Mouse (Mus musculus): Measurements from ENCODE around the gene Tead4. TPM values are rescaled to one million over a fixed set of nuclear protein-coding genes. Genes with fewer than 3 reads are reported as not detected.
"Not testable (repeated sequence)": the region's sequence is repeated elsewhere in the genome, so short reads cannot be mapped to it uniquely, and the experiment has no call there.

The Tead4 gene
- polyA plus RNA-seq, 1 experiment, result 2.0 TPM

- DNase-seq (ENCODE audit: low read depth), result no peak
Measured at GRCm38 (mm10) chr6:128237102-128237763, 63.4 kb downstream of the Tead4 start.

DNA sequence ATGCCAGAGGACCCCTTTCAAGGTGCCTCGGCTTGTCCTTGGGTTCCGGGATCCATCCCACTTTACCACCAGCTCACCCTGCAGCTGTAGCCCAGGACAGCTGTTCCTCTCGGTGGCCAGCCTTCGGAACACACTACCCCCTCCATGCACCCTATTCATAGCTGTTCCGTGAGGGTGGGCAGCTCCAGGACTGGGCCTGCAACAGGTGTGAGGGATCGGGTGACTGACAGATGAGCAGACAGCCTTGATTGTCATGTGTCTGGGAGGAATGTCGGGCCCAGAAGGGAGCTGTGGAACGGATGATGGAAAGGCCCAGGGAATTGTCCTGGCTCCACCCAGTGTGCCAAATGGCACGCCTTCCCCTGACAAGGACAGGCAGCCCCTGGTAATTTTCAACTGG lies 64.0 kb downstream of the Tead4 start:
- no peak for DNase-seq (ENCODE audit: low read depth)

- DNase-seq (ENCODE audit: low read depth), result no peak
Measured at GRCm38 (mm10) chr6:128234206-128234605, 66.4 kb downstream of the Tead4 start.

GRCm38 (mm10) chr6:128232216-128232615 lies 68.4 kb downstream of the Tead4 start:
- no peak for DNase-seq (ENCODE audit: low read depth)

- DNase-seq (ENCODE audit: low read depth), result no peak
Measured at GRCm38 (mm10) chr6:128231741-128232140, 68.9 kb downstream of the Tead4 start.

DNA sequence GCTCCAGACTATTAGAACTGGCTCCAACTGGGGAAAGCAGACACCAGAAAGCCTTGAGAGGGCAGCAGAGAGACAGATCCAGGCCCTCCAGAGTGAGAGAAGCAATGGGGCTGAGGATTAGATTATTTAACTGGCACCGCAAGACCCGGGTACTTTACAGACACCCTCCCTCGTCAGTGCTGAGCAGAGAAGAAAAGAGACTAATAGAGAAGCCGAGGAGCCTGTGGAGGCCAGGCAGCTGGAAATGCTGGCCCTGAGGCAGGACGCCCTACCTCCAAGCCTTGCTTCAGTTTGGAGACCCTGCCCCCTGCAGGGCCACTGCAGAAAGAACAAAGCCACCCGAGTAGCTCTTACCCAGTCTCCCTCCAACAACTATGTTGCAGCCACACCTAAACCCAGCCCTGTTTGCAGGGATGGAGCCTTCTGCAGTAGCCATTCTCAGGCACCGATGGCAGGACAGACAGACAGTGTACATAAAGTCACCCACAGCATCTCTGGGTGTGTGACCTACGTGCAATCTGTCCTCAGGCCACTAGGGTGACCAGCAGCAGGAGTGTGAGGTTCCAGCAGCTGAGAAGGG lies 73.1 kb downstream of the Tead4 start:
- DNase-seq (ENCODE audit: low read depth), result no peak

GRCm38 (mm10) chr6:128226941-128227340 lies 73.7 kb downstream of the Tead4 start:
- DNase-seq (ENCODE audit: low read depth), result no peak

DNA sequence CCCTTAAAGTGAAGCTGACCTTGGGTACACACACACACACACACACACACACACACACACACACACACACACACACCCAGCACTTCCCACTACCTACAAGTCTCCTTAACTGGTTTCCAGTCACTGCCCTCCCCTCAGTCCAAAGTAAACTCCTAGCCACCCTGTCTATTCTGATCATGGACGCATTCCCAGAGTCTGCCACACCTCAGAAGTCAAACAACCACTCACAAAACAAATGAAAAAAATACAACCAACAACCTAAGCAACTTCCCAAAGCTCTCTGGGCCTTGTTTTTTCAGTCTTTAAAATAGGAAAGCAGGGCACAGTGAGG lies 74.8 kb downstream of the Tead4 start:
- DNase-seq (ENCODE audit: low read depth), result no peak

GRCm38 (mm10) chr6:128225009-128225845 lies 75.4 kb downstream of the Tead4 start:
- no peak for DNase-seq (ENCODE audit: low read depth)

DNA sequence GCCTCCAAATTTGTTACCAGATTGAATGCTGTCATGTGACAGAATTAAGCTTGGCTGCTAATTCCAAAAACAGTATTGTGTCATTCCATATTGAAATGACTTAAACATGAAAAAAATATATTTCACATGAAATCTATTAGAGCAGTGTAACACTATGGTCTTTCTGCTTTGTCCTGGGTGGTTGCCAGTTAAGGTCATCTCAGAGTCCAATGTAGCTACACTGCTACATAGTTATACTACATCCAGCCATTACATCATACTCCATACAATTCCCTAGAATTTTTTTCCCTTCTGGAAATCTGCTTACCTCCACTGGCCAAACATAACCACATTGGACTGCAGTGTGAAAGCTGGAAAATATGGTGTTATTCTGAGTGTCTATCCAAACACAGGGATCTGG lies 77.5 kb downstream of the Tead4 start:
- DNase-seq (ENCODE audit: low read depth), result no peak

DNA sequence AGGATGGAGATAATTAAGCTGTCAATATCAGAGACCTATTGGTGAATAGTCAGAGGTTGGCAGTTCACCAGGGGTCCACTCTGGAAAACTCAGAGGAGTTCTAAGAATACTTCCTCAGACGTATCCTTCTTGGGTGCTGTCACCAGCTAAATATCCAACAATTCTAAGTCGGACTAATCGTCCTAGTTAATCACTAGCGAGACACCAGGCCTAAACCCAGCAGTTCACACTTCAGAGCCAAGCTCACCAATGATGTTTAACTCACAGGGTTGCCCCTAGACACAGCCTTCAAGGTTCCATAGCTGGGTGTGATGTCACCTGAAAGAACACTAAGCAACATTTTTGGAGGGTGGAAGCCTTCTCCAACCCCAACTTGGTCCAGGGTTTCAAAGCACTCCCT lies 85.6 kb downstream of the Tead4 start:
- not testable (repeated sequence) for DNase-seq (ENCODE audit: low read depth)

DNA sequence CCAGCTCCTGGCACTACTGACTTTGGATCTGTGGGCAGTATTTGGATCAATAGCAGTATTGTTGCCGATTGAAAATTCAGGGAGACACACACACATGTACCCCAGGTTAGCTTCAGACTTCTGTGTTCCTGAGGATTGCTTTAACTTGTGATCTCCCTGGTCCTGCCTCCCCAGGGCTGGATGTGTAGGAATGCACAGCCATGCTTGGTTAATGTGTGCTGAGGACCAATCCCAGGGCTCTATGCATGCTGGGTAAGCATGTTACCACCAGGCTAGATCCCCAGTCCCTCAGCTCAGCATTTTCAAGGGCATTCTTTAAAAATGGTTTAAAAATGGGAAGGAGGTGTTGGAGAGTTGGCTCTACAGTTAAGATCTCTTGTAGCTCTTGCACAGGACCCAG lies 91.4 kb downstream of the Tead4 start:
- not testable (repeated sequence) for DNase-seq (ENCODE audit: low read depth)

DNA sequence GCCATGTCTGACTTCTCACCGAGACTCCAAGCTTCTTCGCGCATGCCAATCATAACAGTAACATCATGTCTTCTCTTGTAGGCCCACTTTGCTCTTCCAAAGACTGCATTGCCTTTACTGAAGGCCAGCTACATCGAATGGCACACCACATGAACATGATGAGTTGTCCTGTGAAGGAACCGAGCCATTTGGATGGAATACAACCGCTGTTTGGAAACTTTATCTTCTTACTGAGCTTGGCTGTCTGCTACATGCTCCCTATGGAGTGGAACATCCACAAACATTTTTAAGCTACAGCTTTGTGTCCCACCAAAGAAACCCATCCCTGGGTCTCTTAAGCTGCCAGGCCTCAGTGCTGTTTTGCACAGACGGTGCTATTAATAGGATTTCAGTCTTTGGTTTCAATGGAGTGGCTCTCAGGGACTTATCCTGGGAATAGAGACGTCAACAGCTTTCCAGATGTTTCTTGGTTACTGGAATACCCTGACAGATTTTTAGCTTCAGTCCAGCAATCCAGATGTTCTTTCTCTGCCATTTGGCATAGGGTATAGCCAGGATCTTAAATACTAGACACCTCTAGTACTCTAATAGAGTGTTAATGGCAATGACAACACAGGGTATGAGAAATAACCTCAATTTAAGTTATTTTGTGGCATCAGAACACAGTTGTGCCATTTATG lies 92.0 kb downstream of the Tead4 start:
- no peak for DNase-seq (ENCODE audit: low read depth)

DNA sequence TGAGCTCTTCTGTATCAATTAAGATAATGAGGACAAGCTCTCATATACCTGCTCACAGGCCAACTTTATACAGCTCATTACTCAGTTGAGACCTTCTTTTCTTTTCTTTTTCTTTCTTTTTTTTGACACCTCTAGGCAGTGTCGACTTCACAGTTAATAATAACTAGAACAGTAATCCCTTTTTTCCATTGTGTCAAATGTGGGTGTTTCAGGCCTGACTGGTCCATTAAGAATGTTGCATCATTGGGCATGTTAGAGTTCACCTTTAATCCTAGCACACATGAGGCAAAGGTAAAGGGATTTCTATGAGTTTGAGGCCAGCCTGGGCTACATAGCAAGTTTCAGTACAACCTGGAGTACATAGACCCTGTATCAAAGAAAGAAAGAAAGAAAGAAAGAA lies 97.1 kb downstream of the Tead4 start:
- DNase-seq (ENCODE audit: low read depth), result peak; percentile 51

DNA sequence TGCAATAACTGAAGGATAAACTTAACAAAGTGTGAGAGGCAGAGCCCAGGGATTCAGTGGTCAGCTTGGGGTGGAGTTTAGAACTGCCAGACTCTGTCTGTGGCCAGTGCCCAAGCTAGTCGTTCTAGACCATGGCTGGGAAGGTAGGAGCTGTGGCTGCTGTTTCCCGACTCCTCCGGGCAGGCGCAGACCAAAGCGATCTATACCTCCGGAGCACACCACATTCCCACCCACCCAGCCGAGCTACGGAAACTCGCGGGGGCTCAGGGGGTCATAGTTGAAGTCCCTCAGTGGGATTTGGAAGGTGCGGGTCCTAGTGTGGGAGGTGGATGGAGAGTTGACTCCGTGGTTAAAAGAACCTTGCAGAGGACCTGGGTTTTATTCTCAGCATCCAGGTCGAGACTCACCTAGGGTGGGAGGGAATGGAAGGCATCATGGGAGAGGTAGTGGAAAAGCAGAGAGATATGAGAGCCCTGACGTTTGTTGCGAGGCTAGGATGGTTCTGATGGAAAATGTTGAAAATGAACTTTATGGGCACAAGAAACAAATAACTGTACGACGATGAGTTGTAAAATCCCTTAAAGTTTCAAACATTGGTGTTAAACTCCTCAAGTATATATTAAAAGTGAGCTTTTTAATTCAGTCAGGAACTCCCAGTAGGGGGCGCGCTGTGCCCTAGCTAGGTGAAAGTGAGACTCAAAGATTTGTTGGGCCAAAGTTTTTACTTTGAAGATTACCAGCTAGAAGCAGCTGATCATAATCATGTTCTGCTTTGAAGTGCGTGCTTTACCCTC lies 99.6 kb downstream of the Tead4 start:
- no peak for DNase-seq (ENCODE audit: low read depth)

- DNase-seq (ENCODE audit: low read depth), result peak; percentile 75
Measured at GRCm38 (mm10) chr6:128200116-128200846, 100.3 kb downstream of the Tead4 start.

GRCm38 (mm10) chr6:128183521-128183920 lies 117.1 kb downstream of the Tead4 start:
- no peak for DNase-seq (ENCODE audit: low read depth)

DNA sequence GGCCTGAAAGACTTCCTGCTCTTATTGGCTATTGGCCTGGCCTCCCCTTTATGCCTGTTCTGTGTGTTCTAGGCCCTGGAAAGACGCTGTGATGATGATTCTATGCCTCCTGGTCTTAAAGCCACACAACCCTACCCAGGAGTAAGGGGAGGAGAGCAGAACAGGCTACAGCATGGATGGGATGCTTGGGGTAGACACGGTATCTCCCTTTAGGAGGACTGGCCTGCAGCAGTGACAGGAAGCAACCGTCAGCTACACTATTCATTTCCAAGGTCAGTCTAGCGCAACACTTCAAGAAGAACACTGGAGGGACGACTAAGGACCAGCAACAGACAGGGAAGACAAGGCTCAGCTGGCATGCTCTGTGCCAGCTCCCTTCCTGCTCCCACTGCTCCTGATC lies 119.4 kb downstream of the Tead4 start:
- no peak for DNase-seq (ENCODE audit: low read depth)

- DNase-seq (ENCODE audit: low read depth), result no peak
Measured at GRCm38 (mm10) chr6:128179651-128180050, 121.0 kb downstream of the Tead4 start.

- no peak for DNase-seq (ENCODE audit: low read depth)
Measured at GRCm38 (mm10) chr6:128179247-128179646, 121.4 kb downstream of the Tead4 start.

DNA sequence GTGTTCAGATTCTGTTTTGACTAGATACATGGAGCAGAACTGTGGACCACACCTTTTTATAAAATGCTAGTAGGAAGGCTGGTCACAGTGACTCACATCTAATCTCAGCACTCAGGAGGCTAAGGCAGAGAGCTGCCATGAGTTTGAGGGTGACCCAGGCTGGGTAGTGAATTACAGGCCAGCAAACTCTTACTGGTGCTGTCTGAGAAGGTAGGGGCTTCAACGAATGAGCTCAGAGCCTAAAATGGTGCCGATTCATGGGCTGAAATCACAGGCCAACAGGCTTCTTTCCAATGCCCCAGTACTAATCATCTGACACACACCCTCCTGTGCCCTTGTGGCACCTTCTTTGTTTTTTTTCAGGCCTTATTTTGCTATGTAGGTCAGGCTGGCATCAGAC lies 121.9 kb downstream of the Tead4 start:
- no peak for DNase-seq (ENCODE audit: low read depth)

All from gonadal fat pad, adult 2 months (tissue).